Mouse (Mus musculus) heart, embryonic 16.5 days (tissue): ENCODE results near the gene Misp. TPM values are rescaled to one million over a fixed set of nuclear protein-coding genes. Genes with fewer than 3 reads are reported as not detected.
A peak's percentile ranks its signal among the peaks of the same experiment; 100 is the strongest.

Experiments
- ATAC-seq: fragments of 200-750 bp; cut with Nextera tagmentation; replicated peaks from 2 replicates; pipeline ENCODE4 v1.8.0; 2017; ENCODE audit warnings: moderate number of reproducible peaks; ENCODE audit not compliant: insufficient read depth, low FRiP score; ENCODE audit errors: extremely low read depth
- H3K27ac ChIP-seq: fragments of 300-500 bp; sonication (generic); 2 replicates; pipeline ENCODE4 v1.5.1; 2014; ENCODE audit warnings: mild to moderate bottlenecking, low read length, control low read depth, moderate library complexity
- H3K27me3 ChIP-seq: fragments of 300-500 bp; sonication (generic); 2 replicates; pipeline ENCODE4 v1.6.1; 2014; ENCODE audit warnings: low read length, mixed read lengths; ENCODE audit not compliant: control insufficient read depth, insufficient read depth
- H3K36me3 ChIP-seq: fragments of 300-500 bp; sonication (generic); 2 replicates; pipeline ENCODE4 v1.6.1; 2014; ENCODE audit not compliant: control insufficient read depth, insufficient read depth
- H3K4me1 ChIP-seq: fragments of 300-500 bp; sonication (generic); 2 replicates; pipeline ENCODE4 v1.6.1; 2014; ENCODE audit warnings: low read length, mixed read lengths; ENCODE audit not compliant: control insufficient read depth, insufficient read depth
- H3K4me2 ChIP-seq: fragments of 300-500 bp; sonication (generic); 2 replicates; pipeline ENCODE4 v1.6.1; 2014; ENCODE audit warnings: low read depth, mild to moderate bottlenecking, control low read depth, low read length
- H3K4me3 ChIP-seq: fragments of 300-500 bp; sonication (generic); 2 replicates; pipeline ENCODE4 v1.5.1; 2014; ENCODE audit warnings: mild to moderate bottlenecking, control low read depth, low read length
- H3K9ac ChIP-seq: fragments of 300-500 bp; sonication (generic); 2 replicates; pipeline ENCODE4 v1.6.1; 2014; ENCODE audit warnings: low read length, control low read depth
- H3K9me3 ChIP-seq: fragments of 300-500 bp; sonication (generic); replicated peaks from 2 replicates; pipeline ENCODE4 v1.6.1; 2016; ENCODE audit warnings: low read length; ENCODE audit not compliant: control insufficient read depth
- WGBS: fragments of 180-500 bp; shearing (Covaris S2); extraction: QIAGEN DNeasy Blood & Tissue Kit; methylation state at CpG from one replicate; pipeline ENCODE4 v1.1.7; 2014; 5-methylcytosine and 5-hydroxymethylcytosine counted together
- polyA plus RNA-seq: library from polyadenylated mRNA; unstranded; fragments of >200 nt; fragmentation: Nextera tagmentation; extraction: Ambion mirVana; gene quantifications from 2 replicates; pipeline ENCODE4 v1.2.1, GENCODE M21; 2015

The Misp gene
- polyA plus RNA-seq, 1 experiment from 2014 or later: 1.9 TPM

GRCm38 (mm10) chr10:79865189-79865601, 44.4 kb downstream of the Misp start:
- Histone ChIP-seq H3K4me1 (0 out of 2 replicates have a peak, but pooled peaks cover 4% of the 10 kb centered on the region), H3K4me3 (no peak overlapping the region), H3K36me3 (peaks cover 32% of the 10 kb centered on the region), H3K4me2 (no peak overlapping the region), H3K9ac (no peak overlapping the region), H3K9me3 (no peaks in the 10 kb centered on the region), H3K27me3 (no peaks in the 10 kb centered on the region), H3K27ac (no peak overlapping the region)
- ATAC-seq: peak; percentile 19
- 50% methylated on average over 12 of the region's 12 CpGs for WGBS

GRCm38 (mm10) chr10:79865801-79866295, 45.1 kb downstream of the Misp start:
- H3K27me3 ChIP-seq: no peaks in the 10 kb centered on the region
- 0 out of 2 replicates have a peak, but pooled peaks cover 4% of the 10 kb centered on the region for H3K4me1 ChIP-seq
- H3K27ac ChIP-seq: peak overlapping the region; percentile 3; the same call in 1 of the 2 replicates
- no peak overlapping the region for H3K9ac ChIP-seq
- WGBS: 53% methylated on average over 19 of the region's 19 CpGs
- no peak overlapping the region for H3K4me3 ChIP-seq
- H3K4me2 ChIP-seq: no peak overlapping the region
- peak; percentile 24; the same call in 1 of the 2 replicates for ATAC-seq
- no peaks in the 10 kb centered on the region for H3K9me3 ChIP-seq
- peaks cover 26% of the 10 kb centered on the region for H3K36me3 ChIP-seq

DNA sequence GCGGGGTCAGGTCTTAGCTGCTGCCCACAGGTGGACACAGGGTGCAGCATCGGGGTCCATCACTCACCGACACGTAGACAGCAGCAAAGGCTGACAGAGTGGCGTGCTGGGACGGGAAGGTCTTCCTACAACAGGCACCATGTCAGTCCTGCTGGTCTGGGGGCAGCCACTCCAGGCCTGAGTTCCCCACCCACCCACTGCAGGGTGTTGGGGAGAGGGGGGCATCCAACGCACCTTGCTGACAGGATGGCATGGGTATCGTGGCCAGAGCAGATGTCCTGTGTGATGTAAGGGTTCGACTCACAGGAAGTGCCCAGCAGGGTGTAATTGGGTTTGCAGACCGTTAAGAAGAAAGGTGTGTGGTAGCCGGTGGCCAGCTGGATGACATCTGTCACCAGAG, 45.8 kb downstream of the Misp start:
- H3K9me3 ChIP-seq: no peaks in the 10 kb centered on the region
- H3K9ac ChIP-seq: no peak overlapping the region
- H3K4me1 ChIP-seq: 0 out of 2 replicates have a peak, but pooled peaks cover 4% of the 10 kb centered on the region
- no peaks in the 10 kb centered on the region for H3K27me3 ChIP-seq
- H3K36me3 ChIP-seq: peaks cover 18% of the 10 kb centered on the region
- no peak for ATAC-seq
- 82% methylated on average over 11 of the region's 11 CpGs for whole genome bisulfite sequencing
- H3K4me2 ChIP-seq: no peak overlapping the region
- no peak overlapping the region for H3K27ac ChIP-seq
- no peak overlapping the region for H3K4me3 ChIP-seq

DNA sequence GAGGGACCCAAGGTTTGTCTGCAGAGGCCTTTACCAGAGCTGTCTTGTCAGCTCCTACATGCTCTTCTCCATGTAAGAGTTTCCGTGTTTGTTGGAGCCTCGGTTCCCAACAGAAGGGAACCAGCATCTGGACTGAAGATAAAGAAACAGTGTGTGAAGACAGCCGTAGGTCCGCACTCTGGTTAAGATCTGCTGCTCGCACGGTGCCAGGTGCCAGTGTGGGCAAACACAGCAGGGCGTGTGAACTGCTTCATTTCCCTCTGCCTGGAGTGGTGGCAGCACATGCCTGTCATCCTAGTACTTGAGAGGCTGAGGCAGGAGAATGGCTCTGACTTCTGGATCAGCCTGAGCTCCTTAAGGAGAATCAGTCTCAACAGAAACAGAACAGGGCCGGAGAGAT, 51.1 kb downstream of the Misp start:
- peaks cover 3% of the 10 kb centered on the region; the same call in 1 of the 2 replicates for H3K4me1 ChIP-seq

GRCm38 (mm10) chr10:79872862-79873261, 52.1 kb downstream of the Misp start:
- Histone ChIP-seq H3K4me3 (no peak overlapping the region), H3K27me3 (no peaks in the 10 kb centered on the region), H3K36me3 (no peaks in the 10 kb centered on the region), H3K9ac (no peak overlapping the region), H3K27ac (no peak overlapping the region), H3K4me1 (peaks cover 3% of the 10 kb centered on the region; the same call in 1 of the 2 replicates), H3K9me3 (no peaks in the 10 kb centered on the region), H3K4me2 (0 out of 2 replicates have a peak overlapping the region, but pooled peaks have one; percentile 99)
- ATAC-seq: no peak
- 39% methylated on average over 3 of the region's 3 CpGs for WGBS

More for the DNA sequence above, 51.1 kb downstream of the Misp start:
- Histone ChIP-seq H3K27me3 (no peaks in the 10 kb centered on the region), H3K36me3 (no peaks in the 10 kb centered on the region), H3K4me2 (no peak overlapping the region), H3K27ac (no peak overlapping the region), H3K9me3 (no peaks in the 10 kb centered on the region), H3K4me3 (no peak overlapping the region), H3K9ac (no peak overlapping the region)
- WGBS: 79% methylated on average over 8 of the region's 8 CpGs
- ATAC-seq: no peak

DNA sequence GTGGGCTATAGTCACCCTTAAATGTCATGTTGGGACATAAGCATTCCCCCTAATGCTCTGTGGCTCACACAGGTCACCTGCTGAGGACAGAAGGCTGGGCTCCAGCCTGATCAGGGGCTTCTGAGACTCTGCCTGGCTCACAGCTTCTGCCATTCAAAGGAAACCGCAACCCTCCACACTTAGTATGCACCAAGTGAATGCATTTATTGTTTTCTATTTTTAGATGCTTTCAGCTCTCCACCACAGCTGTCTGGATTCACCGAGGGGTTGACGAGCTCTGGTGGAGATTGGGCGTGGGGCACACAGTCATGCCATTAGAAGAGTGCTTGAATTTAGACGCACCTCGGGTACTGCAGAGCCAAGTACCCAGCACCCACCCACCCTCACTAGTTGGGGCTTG, 52.5 kb downstream of the Misp start:
- Histone ChIP-seq H3K4me1 (peaks cover 3% of the 10 kb centered on the region; the same call in 1 of the 2 replicates), H3K27ac (no peak overlapping the region)

GRCm38 (mm10) chr10:79873715-79874289, 53.0 kb downstream of the Misp start:
- no peaks in the 10 kb centered on the region for H3K36me3 ChIP-seq
- H3K9me3 ChIP-seq: no peaks in the 10 kb centered on the region
- H3K4me1 ChIP-seq: peaks cover 3% of the 10 kb centered on the region; the same call in 1 of the 2 replicates
- ATAC-seq: 0 out of 2 replicates have a peak, but pooled peaks have one; percentile 4
- no peak overlapping the region for H3K27ac ChIP-seq
- 3% methylated on average over 26 of the region's 26 CpGs for WGBS
- H3K9ac ChIP-seq: peak overlapping the region; percentile 72
- H3K4me2 ChIP-seq: peak overlapping the region; percentile 99
- peak overlapping the region; percentile 65 for H3K4me3 ChIP-seq
- H3K27me3 ChIP-seq: no peaks in the 10 kb centered on the region

More for the DNA sequence above, 52.5 kb downstream of the Misp start:
- Histone ChIP-seq H3K27me3 (no peaks in the 10 kb centered on the region), H3K9ac (peak overlapping the region; percentile 72; the same call in 1 of the 2 replicates), H3K9me3 (no peaks in the 10 kb centered on the region), H3K4me2 (peak overlapping the region; percentile 99), H3K36me3 (no peaks in the 10 kb centered on the region), H3K4me3 (peak overlapping the region; percentile 65)
- 14% methylated on average over 6 of the region's 6 CpGs for WGBS
- ATAC-seq: no peak

- Histone ChIP-seq H3K4me1 (peaks cover 3% of the 10 kb centered on the region; the same call in 1 of the 2 replicates), H3K27ac (no peak within 1 kb of the TSS), H3K4me2 (peak within 1 kb of the TSS; percentile 99), H3K36me3 (no peaks in the 10 kb centered on the region), H3K27me3 (no peaks in the 10 kb centered on the region), H3K9me3 (no peaks in the 10 kb centered on the region), H3K9ac (peak within 1 kb of the TSS; percentile 72), H3K4me3 (peak within 1 kb of the TSS; percentile 65)
- under 1% methylated on average over 55 of the region's 57 CpGs for WGBS
- peak; percentile 64 for ATAC-seq
Observed at GRCm38 (mm10) chr10:79874290-79874862, 53.6 kb downstream of the Misp start, which contains the start of the genes Prtn3 and Plppr3. TSS of gene Prtn3 (plus strand) at chr10:79874476. TSS of gene Plppr3 (minus strand) at chr10:79874634.

DNA sequence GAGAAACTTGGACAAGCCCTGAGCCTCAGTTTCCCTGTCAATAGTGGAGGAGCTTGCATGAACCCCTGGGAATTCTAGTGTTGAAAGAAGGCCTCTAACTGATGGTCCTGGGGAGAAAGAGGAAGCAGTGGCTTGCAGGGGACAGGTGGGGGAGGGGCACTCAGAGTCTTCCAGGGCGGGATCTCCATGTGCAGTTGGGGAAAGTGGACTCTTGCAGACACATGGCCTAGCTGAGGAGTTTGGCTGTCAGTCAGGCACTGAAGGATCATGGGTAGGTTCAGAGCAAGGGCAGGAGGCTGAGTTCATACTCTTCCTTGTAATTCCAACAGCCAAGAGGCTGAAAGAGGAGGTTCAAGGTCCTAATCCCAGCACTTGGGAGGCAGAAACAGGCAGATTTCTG, 56.4 kb downstream of the Misp start:
- H3K27me3 ChIP-seq: no peaks in the 10 kb centered on the region; the same call in 1 of the 2 replicates
- no peak overlapping the region for H3K4me2 ChIP-seq
- no peak overlapping the region for H3K27ac ChIP-seq
- no peak for ATAC-seq
- no peak overlapping the region for H3K4me3 ChIP-seq
- no peak overlapping the region for H3K9ac ChIP-seq
- WGBS: 18% methylated on average over 1 of the region's 1 CpGs
- H3K9me3 ChIP-seq: no peaks in the 10 kb centered on the region
- peaks cover 10% of the 10 kb centered on the region for H3K4me1 ChIP-seq
- no peaks in the 10 kb centered on the region for H3K36me3 ChIP-seq
